Mouse (Mus musculus): ENCODE results near the gene Socs3. TPM values are rescaled to one million over a fixed set of nuclear protein-coding genes. Genes with fewer than 3 reads are reported as not detected.
A peak's percentile ranks its signal among the peaks of the same experiment; 100 is the strongest.

The Socs3 gene
- polyA plus RNA-seq, 1 experiment from 2014 or later, result 6.7 TPM

GRCm38 (mm10) chr11:117960601-117961000 is 9.2 kb downstream of the Socs3 start:
- H3K9me3 ChIP-seq (replicated peaks), result no peaks in the 10 kb centered on the region
- H3K27ac ChIP-seq (replicated peaks), result no peak overlapping the region
- H3K4me2 ChIP-seq, result no peak overlapping the region
- H3K27me3 ChIP-seq (replicated peaks), result no peaks in the 10 kb centered on the region
- no peak for ATAC-seq (ENCODE audit: low FRiP score)
- H3K4me1 ChIP-seq, result peaks cover 49% of the 10 kb centered on the region
- H3K9ac ChIP-seq (replicated peaks), result no peak overlapping the region
- H3K4me3 ChIP-seq (replicated peaks), result no peak overlapping the region
- H3K36me3 ChIP-seq, result no peaks in the 10 kb centered on the region

- Histone ChIP-seq H3K4me2 (no peak overlapping the region), H3K27ac (replicated peaks) (no peak overlapping the region), H3K4me3 (replicated peaks) (no peak overlapping the region), H3K36me3 (no peaks in the 10 kb centered on the region), H3K9me3 (replicated peaks) (no peaks in the 10 kb centered on the region), H3K4me1 (peaks cover 49% of the 10 kb centered on the region), H3K27me3 (replicated peaks) (no peaks in the 10 kb centered on the region), H3K9ac (replicated peaks) (no peak overlapping the region)
- ATAC-seq (ENCODE audit: low FRiP score), result no peak
- 60% methylated on average over 17 of the region's 17 CpGs for WGBS
Measured at GRCm38 (mm10) chr11:117959741-117960381, 10.0 kb downstream of the Socs3 start.

DNA sequence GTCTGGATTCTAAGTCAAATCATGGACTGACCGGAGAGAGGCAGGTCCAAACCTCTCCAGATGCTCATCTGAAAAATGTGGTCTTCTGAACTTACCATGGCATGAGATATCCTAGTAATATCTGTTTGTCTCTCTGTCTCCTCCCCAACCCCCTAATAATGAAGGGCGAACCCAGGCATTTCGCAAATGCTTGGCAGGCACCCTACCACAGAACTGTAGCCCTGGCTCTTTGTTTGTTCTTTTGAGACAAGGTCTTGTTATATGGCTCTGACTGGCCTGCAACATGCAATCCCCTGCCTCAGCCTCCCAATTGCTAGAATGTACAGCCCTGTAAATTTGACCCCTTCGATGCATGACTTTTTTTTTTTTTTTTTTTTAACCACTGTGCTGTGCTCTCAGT is 10.7 kb downstream of the Socs3 start:
- H3K4me2 ChIP-seq, result no peak overlapping the region
- 91% methylated on average over 4 of the region's 4 CpGs for WGBS
- no peak for ATAC-seq (ENCODE audit: low FRiP score)

DNA sequence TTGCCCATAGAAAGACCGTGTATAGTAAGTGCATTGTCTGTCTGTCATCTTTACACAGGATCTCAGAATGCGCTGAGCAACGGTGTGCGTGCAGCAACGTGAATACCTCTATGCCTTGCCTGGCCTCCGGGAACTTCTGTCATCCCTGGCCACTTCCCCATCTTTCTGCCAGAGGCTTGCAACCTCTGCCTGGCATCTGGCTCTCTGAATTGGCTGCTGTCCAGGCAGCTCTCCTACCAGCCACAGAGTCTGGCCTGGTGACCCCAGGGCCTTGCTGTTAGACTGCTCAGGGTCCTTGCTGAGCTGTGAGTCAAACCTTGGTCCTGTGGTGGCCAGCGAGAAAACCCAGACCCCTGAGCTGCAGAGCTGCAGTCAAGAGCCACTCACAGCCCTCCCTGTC is 11.7 kb downstream of the Socs3 start:
- no peak overlapping the region for H3K4me2 ChIP-seq
- H3K27ac ChIP-seq (replicated peaks), result no peak overlapping the region
- no peak for ATAC-seq (ENCODE audit: low FRiP score)
- no peak overlapping the region for H3K9ac ChIP-seq (replicated peaks)
- no peaks in the 10 kb centered on the region for H3K9me3 ChIP-seq (replicated peaks)
- H3K36me3 ChIP-seq, result no peaks in the 10 kb centered on the region
- H3K4me1 ChIP-seq, result peaks cover 44% of the 10 kb centered on the region
- no peaks in the 10 kb centered on the region for H3K27me3 ChIP-seq (replicated peaks)
- no peak overlapping the region for H3K4me3 ChIP-seq (replicated peaks)
- WGBS, result 71% methylated on average over 7 of the region's 7 CpGs

More for the DNA sequence above, 10.7 kb downstream of the Socs3 start:
- Histone ChIP-seq H3K27me3 (replicated peaks) (no peaks in the 10 kb centered on the region), H3K9ac (replicated peaks) (no peak overlapping the region), H3K27ac (replicated peaks) (no peak overlapping the region), H3K4me3 (replicated peaks) (no peak overlapping the region), H3K4me1 (peaks cover 49% of the 10 kb centered on the region), H3K9me3 (replicated peaks) (no peaks in the 10 kb centered on the region), H3K36me3 (no peaks in the 10 kb centered on the region)

- no peak overlapping the region for H3K9ac ChIP-seq (replicated peaks)
- WGBS, result 50% methylated on average over 13 of the region's 13 CpGs
- no peak overlapping the region for H3K27ac ChIP-seq (replicated peaks)
- H3K4me3 ChIP-seq (replicated peaks), result no peak overlapping the region
- H3K27me3 ChIP-seq (replicated peaks), result peaks cover 4% of the 10 kb centered on the region; the same call in 1 of the 2 replicates
- ATAC-seq (ENCODE audit: low FRiP score), result no peak
- no peak overlapping the region for H3K4me2 ChIP-seq
- no peaks in the 10 kb centered on the region for H3K9me3 ChIP-seq (replicated peaks)
- H3K36me3 ChIP-seq, result no peaks in the 10 kb centered on the region
- peaks cover 33% of the 10 kb centered on the region for H3K4me1 ChIP-seq
Measured at GRCm38 (mm10) chr11:117955621-117956020, 14.2 kb downstream of the Socs3 start.

- no peaks in the 10 kb centered on the region for H3K9me3 ChIP-seq (replicated peaks)
- H3K27ac ChIP-seq (replicated peaks), result peak overlapping the region; percentile 64
- no peak for ATAC-seq (ENCODE audit: low FRiP score)
- H3K36me3 ChIP-seq, result no peaks in the 10 kb centered on the region
- 77% methylated on average over 9 of the region's 9 CpGs for WGBS
- H3K4me1 ChIP-seq, result peaks cover 36% of the 10 kb centered on the region
- H3K4me3 ChIP-seq (replicated peaks), result no peak overlapping the region
- no peak overlapping the region for H3K9ac ChIP-seq (replicated peaks)
- H3K4me2 ChIP-seq, result no peak overlapping the region
- peaks cover 8% of the 10 kb centered on the region for H3K27me3 ChIP-seq (replicated peaks)
Measured at GRCm38 (mm10) chr11:117954819-117955218, 15.0 kb downstream of the Socs3 start.

- Histone ChIP-seq H3K4me2 (no peak overlapping the region), H3K4me3 (replicated peaks) (no peak overlapping the region), H3K4me1 (peaks cover 43% of the 10 kb centered on the region), H3K36me3 (no peaks in the 10 kb centered on the region), H3K27me3 (replicated peaks) (peaks cover 9% of the 10 kb centered on the region), H3K9me3 (replicated peaks) (no peaks in the 10 kb centered on the region), H3K27ac (replicated peaks) (peak overlapping the region; percentile 64), H3K9ac (replicated peaks) (no peak overlapping the region)
- WGBS, result 60% methylated on average over 2 of the region's 2 CpGs
- ATAC-seq (ENCODE audit: low FRiP score), result 0 out of 2 replicates have a peak, but pooled peaks have one; percentile 35
Measured at GRCm38 (mm10) chr11:117954094-117954493, 15.8 kb downstream of the Socs3 start.

DNA sequence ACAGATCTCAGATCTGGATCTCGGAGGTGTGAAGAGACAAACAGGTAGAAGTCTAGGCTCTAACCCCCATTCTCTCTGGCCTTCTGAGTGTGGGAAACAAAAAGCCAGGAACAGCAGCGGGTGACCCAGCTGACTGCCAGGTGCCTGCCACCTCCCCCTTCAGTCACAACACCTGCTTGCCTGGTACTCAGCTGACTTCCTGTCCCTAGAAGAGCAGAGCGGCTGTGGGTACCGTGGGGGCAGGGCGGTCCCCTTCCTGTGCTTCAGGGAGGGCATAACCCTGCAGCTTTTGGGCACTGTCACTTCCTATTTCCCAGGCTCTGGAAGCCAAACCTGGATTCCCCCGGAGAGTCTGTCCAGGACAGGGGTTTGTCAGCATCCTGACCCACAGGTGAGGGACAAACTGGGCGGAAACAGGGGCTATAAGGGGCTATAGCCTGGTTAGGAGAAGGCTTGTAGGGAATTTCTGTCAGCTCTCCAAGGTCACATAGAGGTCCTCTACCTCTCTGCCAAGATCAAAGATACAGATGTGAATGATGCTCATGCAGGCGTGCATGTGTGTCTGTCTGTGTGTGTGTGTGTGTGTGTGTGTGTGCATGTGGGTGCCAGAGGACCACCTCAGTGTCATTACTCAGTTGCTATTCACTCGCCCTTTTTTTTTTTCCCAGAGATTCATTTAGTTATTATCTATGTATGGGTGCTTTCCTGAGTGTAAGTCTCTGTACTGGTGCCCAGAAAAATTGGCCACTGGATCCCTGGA is 17.5 kb downstream of the Socs3 start:
- peaks cover 9% of the 10 kb centered on the region for H3K27me3 ChIP-seq (replicated peaks)
- H3K4me1 ChIP-seq, result peaks cover 36% of the 10 kb centered on the region
- WGBS, result 80% methylated on average over 9 of the region's 9 CpGs
- H3K9me3 ChIP-seq (replicated peaks), result no peaks in the 10 kb centered on the region
- H3K36me3 ChIP-seq, result no peaks in the 10 kb centered on the region
- H3K4me2 ChIP-seq, result no peak overlapping the region
- ATAC-seq (ENCODE audit: low FRiP score), result no peak
- H3K9ac ChIP-seq (replicated peaks), result no peak overlapping the region
- H3K27ac ChIP-seq (replicated peaks), result no peak overlapping the region
- H3K4me3 ChIP-seq (replicated peaks), result no peak overlapping the region

DNA sequence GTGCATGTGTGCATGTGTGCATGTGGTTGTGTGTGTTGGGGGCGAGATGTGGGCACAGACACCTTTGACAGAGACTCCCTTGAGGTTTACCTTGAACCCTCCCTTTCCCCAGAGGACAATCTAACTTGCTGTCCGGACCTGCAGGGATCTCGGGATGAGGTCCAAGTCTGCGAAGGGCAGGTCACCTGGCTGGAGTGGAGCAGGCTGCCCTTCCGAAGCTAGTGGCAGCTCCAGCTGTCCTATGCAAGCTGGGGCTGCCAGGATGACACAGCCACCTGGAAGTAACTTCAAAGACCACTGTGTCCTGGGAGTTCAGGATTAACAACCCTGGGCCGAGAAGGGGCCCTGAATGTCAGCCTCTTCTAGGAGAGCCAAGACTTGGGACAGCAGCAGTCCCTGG is 18.5 kb downstream of the Socs3 start:
- Histone ChIP-seq H3K4me1 (peaks cover 36% of the 10 kb centered on the region), H3K9me3 (replicated peaks) (no peaks in the 10 kb centered on the region)

GRCm38 (mm10) chr11:117949392-117950091 is 20.3 kb downstream of the Socs3 start:
- peak overlapping the region; percentile 34 for H3K9ac ChIP-seq (replicated peaks)
- ATAC-seq (ENCODE audit: low FRiP score), result peak; percentile 68
- peak overlapping the region; percentile 54 for H3K27ac ChIP-seq (replicated peaks)
- H3K9me3 ChIP-seq (replicated peaks), result no peaks in the 10 kb centered on the region
- peaks cover 21% of the 10 kb centered on the region for H3K4me1 ChIP-seq
- no peaks in the 10 kb centered on the region for H3K36me3 ChIP-seq
- peak overlapping the region; percentile 57 for H3K4me2 ChIP-seq
- H3K4me3 ChIP-seq (replicated peaks), result peak overlapping the region; percentile 23
- WGBS, result 1% methylated on average over 49 of the region's 49 CpGs
- peaks cover 9% of the 10 kb centered on the region for H3K27me3 ChIP-seq (replicated peaks)

More for the DNA sequence above, 18.5 kb downstream of the Socs3 start:
- Histone ChIP-seq H3K36me3 (no peaks in the 10 kb centered on the region), H3K27me3 (replicated peaks) (peaks cover 9% of the 10 kb centered on the region), H3K4me2 (no peak overlapping the region), H3K9ac (replicated peaks) (no peak overlapping the region), H3K4me3 (replicated peaks) (no peak overlapping the region), H3K27ac (replicated peaks) (no peak overlapping the region)
- 80% methylated on average over 6 of the region's 6 CpGs for WGBS
- no peak for ATAC-seq (ENCODE audit: low FRiP score)

DNA sequence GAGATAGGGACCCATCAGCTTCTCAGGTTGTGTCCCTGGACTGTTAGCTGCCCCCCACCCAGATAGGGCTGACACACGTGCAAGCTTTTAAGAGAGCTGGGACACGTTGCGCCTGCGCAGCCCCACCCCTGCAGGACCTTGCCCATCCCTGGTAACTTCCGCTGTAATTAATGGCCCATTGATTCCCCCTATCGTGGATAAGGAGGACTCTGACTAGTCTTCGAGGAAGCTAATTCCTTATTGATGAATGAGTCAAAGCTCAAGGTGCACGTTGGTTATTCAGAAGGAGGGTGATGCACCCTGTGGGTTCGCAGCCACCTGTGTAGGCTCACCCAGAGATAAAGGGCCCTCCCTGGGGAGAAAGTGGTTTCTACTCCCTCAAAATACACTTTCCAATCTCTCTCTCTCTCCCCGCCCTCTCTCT is 22.8 kb downstream of the Socs3 start:
- Histone ChIP-seq H3K9ac (replicated peaks) (no peak overlapping the region), H3K27ac (replicated peaks) (no peak overlapping the region), H3K9me3 (replicated peaks) (no peaks in the 10 kb centered on the region), H3K36me3 (no peaks in the 10 kb centered on the region), H3K4me3 (replicated peaks) (no peak overlapping the region), H3K4me2 (no peak overlapping the region), H3K27me3 (replicated peaks) (peaks cover 9% of the 10 kb centered on the region), H3K4me1 (peaks cover 13% of the 10 kb centered on the region)
- ATAC-seq (ENCODE audit: low FRiP score), result no peak
- WGBS, result 72% methylated on average over 10 of the region's 10 CpGs

Data from neural tube, embryonic 15.5 days (tissue).